Mouse (Mus musculus): Measurements from ENCODE around the gene Lix1l.

Lix1l gene

DNA sequence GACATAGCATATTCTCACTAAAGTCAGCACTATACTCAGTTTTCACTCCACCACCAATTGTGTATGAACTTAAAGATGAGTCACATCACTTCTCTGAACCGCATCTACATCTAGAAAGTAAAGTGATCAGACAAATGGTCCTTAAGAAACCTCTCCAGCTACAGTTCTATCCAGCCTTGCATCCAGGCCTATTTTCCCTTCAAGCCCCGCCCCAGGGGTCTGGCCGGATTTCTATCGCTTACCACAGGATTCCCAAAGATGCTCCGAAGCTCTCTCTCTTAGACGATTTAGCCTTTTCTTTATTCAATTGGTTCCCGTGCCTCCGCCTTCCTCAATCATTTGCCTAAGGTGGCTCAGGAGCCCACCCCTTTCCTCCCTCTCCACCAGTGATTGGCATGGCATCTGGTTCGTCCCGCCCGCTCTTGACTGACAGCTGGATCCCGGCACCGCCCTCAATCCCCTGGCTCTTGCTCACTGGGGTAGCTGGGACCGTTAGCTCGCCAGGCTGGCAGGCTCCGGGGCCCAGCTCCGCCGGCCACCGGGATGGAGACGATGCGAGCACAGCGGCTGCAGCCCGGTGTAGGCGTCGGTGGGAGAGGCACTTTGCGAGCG is at the start of gene Lix1l:
Gene Lix1l, plus strand, starts transcription at position 511 of the 612 bp plus-strand sequence.
- peak; percentile 86 for DNase-seq (ENCODE audit: low read depth)

DNA sequence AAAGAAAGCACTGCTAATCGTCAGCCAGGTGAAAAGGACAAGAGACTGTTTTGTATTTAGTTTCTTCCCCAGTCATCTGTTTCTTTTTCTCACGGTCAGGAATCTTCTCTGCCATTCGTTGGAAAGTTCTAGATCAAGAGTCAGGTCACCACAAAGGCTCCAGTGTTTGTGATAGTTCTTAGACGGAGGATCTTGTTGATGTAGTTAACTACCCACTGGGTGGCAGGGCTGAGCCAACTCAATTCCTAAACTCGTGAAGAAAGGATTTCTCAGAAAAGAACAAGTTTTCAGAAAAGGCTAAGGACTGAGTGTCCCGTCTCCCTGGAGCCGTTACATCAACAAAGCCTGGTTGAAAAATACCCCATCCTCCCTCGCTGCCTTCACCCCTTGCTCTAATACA is 49.7 kb upstream of the Lix1l start:
- peak; percentile 84 for DNase-seq (ENCODE audit: low read depth)

DNA sequence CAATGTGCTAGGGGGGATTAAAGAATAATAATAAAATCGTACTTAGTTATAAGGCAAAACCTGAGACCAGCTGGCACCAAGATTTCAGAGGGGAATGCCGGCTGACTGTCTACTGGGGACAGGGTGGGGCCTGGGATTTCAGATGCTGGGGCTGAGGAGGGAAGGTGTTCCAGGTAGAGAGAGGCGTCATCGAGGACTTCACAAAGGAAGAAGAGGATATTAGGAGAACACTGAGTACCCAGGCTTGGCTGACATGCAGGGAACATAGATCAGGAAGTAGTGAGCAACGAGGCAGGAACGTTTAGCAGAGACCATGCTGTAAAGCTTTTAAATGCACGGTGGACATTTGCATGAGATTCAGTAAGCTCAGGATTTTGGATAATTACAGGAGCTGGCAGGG is 49.1 kb upstream of the Lix1l start:
- peak; percentile 18 for DNase-seq (ENCODE audit: low read depth)

DNA sequence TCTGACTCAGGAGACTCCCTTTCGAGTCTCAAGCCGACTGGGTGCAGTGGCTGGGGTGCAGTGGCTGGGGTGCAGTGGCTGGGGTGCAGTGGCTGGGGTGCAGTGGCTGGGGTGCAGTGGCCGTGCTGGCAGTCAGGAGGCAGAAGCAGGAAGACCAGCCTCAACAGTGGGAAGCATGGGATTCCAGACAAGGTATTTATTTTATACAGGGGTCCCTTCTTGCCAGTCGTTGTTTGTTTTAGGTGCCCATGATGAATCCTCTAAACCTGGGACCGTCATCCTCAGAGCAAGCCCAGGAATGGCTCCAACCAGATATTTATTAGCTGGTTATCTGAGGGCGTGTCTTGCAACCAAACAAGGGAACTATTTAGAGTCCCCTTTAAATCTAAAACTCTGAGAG is 47.3 kb upstream of the Lix1l start:
- no peak for DNase-seq (ENCODE audit: low read depth)

DNA sequence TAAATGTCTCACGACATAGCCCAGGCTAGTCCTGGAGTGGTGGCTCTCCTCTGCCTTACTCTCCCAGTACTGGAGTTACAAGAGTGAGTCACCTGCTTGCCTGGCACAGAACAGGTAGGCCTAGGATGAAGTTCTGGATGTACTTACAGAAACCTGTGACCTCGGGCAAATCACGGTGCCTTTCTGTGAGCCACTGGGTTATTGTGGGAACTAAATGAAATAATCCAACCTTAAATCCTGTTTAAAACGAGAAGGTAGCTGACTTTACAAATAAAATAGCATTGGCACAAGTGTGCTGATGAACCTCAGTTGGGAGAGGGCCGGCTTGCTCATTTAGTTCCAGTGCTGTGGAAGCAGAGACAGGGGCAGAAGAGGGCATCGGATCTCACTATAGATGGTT is 46.7 kb upstream of the Lix1l start:
- DNase-seq (ENCODE audit: low read depth): peak; percentile 13

DNA sequence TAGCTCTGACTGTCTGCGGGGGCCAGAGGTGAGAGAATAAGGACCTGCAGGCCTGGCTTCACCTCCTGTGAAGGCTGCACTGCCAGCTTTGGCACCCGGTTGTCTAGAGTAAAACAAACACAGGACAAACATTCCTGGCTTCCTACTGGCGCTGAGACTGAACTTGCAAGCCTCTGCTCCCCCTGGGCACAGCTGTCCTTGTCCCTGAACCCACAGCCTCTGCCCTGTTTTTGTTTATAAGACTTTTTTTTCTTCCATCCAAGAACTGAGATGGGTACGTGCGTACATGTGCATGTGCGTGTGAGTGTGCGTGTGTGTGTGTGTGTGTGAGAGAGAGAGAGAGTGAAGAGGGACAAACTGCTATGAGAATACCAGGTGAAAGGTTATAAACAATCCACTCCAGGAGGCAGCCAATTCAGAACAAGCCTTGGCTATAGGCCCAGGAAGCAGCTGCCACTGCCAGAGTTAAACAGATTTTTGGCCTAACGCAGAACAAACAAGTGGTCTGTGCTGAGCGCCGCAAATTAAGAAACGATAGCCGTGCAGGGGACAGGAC is 45.8 kb upstream of the Lix1l start:
- peak; percentile 59 for DNase-seq (ENCODE audit: low read depth)

DNA sequence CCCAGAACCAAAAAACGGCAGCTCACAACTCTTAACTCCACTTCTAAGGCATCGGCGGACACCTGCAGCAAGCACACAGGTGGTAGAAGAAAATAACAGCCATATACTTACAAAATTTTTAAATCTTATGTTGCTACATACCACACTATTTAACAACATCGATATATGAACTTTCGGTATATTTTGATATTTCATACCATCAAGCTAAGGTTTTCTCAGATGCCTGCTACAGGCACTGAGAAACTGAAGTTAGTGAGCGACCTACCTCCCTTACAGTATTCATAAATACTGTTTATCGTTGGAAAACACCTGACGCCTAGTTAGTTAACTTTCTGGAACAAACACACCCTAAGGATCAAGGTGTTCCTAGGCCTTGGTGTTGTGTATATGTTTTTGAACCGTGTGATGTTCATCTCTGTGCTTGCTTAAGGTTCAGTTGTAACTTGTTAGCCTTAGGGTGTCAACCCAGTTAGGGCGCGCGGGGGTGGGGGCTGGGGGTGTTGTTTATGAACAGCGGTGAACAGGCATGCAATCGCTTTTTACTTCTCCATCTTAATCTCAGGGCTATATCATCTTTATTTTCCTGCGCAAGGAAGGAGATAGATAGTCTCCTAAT is 44.8 kb upstream of the Lix1l start:
- DNase-seq (ENCODE audit: low read depth): peak; percentile 59

DNA sequence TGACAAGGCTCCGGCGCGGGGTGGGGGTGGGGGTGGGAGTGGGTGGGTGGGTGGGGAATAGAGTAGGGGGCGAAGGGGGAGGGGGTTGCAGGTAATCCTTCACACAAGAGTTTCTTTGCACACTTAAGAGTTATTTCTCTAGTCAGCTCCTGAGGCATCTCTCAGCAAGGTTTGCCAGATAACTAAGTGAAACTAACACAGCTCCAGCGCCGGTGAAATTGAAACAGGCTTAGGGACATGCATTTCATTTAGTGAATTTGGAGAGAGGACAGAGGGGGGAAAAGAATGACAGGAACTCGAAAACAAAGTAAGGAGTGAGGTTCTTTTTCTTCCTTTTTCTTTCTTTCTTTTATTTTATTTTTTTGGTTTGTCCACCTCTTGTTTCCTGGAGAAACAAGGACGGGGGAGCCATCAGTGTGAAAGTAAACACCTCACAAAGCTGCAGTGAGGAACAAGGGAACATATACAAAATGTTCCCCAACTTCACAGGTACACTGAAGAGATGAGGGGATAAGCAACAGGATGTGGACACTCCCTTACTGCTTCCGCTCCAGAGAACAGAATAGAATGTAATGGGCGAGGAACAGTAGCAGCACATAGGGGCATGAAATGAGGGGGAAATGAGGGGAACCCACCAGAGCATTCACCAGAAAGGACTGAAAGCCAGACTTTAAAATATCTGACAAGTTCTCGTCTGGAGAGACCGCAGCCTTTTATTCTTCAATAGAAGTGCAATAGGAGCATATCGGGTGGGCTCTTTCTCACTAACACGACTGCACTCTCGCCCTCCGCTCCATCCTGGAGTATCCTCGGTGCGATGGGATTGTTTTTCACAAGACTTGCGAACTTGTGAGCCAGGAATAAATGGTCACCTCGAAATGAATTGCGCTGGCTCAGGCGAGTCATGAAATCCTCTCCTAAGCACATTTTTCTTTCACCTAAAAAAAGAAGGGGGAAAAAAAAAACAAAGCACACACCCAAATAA is 44.0 kb upstream of the Lix1l start:
- peak; percentile 79 for DNase-seq (ENCODE audit: low read depth)

DNA sequence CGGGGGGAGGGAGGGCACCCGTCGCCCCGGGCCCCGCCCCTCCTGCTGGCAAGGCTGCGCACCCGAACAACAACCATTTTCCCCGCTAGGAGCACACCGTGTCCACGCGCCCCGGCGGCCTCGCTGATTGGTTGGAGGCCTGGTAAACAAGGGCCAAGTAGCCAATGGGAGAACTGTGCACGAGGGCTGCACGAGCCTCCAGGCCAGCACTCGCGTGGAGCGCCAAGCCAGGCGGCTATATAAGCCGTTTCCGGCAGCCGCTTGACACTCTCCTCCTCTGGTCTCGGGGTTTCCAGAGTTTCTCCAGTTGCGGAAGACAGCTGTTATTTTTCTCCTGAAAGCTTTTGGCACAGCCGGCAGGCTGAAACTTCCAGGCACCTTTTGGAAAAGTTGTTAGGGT is 43.3 kb upstream of the Lix1l start, which contains the start of gene Txnip:
Gene Txnip, plus strand, starts transcription at position 264 of the 400 bp plus-strand sequence.
- DNase-seq (ENCODE audit: low read depth): peak; percentile 99

DNA sequence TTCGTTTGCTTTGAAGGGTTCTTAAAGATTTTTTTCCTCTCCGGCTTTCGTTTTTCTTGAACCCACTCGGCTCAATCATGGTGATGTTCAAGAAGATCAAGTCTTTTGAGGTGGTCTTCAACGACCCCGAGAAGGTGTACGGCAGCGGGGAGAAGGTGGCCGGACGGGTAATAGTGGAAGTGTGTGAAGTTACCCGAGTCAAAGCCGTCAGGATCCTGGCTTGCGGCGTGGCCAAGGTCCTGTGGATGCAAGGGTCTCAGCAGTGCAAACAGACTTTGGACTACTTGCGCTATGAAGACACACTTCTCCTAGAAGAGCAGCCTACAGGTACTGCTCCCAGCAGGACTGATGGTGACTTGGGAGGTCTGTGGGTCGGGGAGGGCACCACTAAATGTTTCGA is 42.8 kb upstream of the Lix1l start:
- DNase-seq (ENCODE audit: low read depth): no peak

DNA sequence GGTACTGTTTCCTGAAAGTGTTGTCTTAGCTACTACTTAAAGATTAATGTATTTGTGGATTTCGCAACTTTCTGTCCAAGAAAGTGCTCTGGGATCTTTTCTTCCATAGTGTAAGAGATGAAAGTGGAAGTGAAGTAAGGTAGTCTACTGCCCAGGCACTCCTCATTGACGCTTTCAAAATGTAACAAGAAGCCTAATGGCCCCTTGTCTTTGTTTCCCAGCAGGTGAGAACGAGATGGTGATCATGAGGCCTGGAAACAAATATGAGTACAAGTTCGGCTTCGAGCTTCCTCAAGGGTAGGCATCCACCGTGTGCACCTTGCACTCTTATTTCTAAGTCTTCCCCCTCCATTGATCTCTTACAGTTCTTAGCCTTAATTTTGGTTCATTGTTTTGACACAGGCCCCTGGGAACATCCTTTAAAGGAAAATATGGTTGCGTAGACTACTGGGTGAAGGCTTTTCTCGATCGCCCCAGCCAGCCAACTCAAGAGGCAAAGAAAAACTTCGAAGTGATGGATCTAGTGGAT is 42.2 kb upstream of the Lix1l start:
- DNase-seq (ENCODE audit: low read depth): peak; percentile 57

DNA sequence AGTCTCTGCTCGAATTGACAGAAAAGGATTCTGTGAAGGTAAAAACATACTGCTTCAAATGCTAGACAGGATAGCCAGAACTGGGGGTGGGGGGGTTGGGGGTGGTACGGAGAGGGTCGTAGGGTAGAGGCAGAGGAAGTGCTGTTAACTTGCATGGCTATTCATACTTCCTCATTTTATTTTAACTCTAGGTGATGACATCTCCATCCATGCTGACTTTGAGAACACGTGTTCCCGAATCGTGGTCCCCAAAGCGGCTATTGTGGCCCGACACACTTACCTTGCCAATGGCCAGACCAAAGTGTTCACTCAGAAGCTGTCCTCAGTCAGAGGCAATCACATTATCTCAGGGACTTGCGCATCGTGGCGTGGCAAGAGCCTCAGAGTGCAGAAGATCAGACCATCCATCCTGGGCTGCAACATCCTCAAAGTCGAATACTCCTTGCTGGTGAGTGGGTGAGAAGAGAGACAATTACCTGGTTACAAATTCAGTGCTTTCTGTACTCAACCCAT is 41.5 kb upstream of the Lix1l start:
- DNase-seq (ENCODE audit: low read depth): no peak

DNA sequence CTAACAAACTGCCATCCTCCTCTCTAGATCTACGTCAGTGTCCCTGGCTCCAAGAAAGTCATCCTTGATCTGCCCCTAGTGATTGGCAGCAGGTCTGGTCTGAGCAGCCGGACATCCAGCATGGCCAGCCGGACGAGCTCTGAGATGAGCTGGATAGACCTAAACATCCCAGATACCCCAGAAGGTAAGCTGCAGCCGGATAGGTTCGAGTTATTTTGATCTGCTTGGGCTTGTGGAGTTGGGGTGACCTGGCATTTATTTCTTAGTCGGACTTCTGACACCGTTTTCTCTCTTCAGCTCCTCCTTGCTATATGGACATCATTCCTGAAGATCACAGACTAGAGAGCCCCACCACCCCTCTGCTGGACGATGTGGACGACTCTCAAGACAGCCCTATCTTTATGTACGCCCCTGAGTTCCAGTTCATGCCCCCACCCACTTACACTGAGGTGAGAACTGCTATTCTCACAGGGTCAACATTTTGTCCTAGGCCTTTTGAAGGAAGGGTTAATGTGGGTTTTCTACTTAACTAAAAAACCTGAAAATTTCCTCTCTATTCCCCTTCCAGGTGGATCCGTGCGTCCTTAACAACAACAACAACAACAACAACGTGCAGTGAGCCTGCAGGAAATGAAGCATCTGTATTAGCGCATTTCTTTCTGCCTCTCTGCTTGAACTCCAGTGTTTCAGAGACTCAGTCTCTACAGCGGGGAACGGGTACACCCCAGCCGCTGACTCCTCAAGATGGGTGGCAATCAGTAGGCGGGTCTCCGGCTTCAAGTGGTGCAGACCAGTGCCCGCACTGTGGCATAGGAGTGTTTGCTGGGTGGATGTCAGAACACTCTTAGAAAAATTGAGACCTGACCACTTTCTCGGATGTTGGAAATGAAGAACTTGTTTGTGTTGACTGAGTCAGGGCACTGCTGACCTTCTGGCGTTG is 40.8 kb upstream of the Lix1l start:
- peak; percentile 54 for DNase-seq (ENCODE audit: low read depth)

DNA sequence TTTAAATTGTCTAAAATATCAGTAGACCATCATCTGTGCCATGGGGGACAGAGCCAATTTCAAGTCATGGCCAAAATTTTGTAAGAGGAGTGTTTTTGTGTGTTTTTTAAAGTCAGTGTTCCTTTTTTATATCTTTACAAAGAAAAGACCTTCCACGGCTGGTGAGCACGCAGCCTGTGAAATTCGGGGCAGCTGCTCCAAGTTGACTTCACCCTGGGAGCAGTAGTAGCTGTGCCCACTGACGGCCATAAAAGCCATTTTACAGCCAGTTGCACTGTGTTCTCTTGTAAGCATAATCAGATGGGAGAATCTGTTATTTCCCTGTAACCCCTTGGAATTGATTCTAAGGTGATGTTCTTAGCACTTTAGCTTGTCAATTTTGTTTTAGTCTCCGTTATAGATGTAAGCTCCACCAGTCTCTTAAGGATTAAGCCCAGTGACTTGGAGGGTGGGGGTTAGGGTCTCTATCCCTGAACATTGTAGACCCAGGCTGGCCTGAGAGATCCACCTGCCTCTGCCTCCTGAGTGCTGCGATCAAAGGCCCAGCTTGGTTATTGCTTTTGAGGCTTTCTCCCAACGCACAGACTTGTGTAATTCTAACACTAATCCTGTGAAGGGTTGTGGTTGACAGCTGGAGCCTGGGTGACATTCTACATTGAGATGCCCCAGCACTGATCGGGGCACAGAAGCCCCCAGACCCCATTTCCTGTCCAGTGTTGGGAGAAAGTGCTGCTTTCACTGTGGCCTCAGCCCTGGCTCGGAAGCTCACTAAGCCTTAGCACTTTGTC is 39.9 kb upstream of the Lix1l start:
- DNase-seq (ENCODE audit: low read depth): peak; percentile 40

DNA sequence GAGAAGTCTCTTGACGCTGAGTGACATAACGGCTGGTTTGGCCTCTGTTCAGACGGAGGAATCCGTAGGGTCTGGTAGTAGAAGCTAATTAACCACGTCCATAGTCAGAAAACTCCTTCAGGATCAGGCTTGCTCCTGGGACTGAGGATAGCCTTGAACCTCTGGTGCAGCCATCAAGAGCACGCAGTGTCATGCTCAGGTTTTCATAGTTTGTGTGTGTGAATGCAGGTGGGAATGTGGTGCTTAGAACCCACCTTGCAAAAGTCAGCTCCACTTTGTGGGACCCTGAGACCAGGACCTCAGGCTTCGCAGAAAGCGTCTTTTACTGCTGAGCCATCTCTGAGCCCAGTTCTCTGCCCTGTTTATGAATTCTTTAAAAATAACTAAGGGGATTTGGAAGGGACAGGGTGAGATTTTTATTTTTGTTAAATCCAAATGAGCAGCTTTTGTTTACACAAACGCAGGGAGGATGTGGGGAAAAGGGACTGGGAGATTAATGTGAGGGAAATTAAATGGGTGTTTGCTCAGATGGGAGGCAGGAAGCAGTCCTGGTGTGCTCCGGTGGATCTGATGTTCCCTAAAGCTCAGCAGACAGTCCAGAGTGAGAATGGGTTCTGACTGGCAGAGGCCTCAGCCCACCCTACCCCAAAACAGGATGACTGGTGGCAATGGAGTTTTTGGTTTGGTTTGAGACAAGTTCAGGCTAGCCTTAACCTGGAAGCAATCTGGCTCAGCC is 38.8 kb upstream of the Lix1l start:
- DNase-seq (ENCODE audit: low read depth): peak; percentile 43

DNA sequence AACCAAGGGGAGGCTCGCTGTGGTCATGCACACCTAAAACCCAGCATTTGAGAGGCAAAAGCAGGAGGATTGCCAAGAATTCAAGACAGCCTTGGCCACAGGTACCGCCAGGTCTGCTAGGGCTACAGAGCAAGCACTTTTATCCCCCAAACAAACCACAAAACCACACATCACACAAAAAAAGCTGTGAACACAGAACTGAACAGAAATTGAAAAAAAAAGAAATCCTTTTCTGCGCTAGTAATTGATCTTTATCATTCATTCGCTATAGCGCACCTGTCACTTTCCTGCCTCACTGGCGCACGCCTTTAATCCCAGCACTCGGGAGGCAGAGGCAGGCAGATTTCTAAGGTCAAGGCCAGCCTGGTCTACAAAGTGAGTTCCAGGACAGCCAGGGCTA is 37.7 kb upstream of the Lix1l start:
- peak; percentile 76 for DNase-seq (ENCODE audit: low read depth)

DNA sequence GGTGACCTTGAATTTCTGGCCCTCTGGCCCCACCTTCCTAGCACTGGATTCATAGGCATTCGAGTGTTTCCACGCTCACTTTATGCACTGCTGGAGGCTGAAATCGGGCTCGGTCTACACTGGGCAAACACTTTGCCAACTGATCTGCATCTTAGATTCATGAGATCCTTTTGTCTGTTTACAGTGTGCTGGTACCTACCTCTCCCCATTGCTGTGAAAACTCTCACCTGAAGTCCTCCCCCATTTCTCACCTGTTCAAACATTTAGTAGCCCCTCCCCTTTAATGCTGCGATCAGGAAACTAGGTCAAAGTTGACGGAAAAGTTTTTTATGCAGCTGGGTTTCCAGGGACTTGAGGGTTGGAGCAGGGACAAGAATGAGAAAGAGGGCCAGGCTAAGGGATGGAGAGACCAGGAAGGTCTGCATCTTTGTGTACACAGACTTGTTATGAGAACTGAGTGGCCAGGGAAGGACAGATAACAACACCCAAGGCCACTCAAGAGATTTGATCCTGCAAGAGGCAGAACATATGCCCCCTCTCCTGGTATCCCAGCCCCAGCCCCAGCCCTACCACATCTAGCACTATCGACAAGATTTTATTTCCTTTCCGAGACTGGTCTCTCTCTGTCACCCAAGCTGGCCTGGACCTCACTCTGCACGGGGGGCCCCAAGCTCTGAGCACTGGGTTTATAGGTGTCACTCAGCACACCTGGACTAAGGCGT is 36.9 kb upstream of the Lix1l start:
- peak; percentile 44 for DNase-seq (ENCODE audit: low read depth)

DNA sequence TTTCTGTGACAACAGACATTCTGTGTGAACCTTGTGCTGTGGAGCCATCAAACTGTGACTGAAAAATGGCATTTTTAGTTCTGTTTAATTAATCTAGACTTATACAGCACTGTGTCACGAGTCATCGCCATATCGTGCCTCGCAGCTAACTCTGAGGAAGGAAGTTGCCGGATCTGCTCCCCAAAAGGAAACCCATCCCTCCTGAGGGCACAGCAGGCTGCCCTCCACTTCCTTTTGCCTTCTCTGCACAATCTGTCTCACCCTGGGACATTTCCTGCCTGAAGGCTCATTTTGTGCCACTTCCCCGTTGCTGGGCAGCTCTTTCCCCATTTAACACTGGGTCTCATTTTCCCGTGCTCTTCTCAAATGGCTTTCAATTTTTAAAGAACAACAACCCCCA is 36.3 kb upstream of the Lix1l start:
- peak; percentile 74 for DNase-seq (ENCODE audit: low read depth)

DNA sequence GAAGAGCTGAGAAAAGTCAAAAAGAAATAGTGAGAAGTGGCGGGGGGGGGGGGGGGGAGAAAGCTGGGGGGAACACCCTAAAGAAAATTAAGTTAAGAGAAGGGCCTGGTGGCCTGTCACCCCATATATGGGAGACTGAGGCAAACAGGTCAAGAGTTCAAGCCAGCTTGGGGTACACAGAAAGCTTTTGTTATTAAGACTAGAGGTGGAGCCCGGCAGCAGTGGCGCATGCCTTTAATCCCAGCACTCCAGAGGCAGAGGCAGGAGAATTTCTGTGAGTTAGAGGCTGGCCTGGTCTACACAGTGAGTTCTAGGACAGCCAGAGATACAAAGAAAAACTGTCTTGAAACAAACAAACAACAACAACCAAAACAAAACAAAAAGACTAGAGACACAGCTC is 35.8 kb upstream of the Lix1l start:
- peak; percentile 9 for DNase-seq (ENCODE audit: low read depth)
